Mouse (Mus musculus): ENCODE data around the gene Fbxo10. TPM values are rescaled to one million over a fixed set of nuclear protein-coding genes. Genes with fewer than 3 reads are reported as not detected.

The Fbxo10 gene
- 17.9 and 19.2 TPM in 2 replicates for polyA plus RNA-seq (2015; fragmentation: Nextera tagmentation; extraction: Ambion mirVana)

GRCm38 (mm10) chr4:45084021-45084894, at the start of gene Fbxo10:
Gene Fbxo10, minus strand, starts transcription at chr4:45084604.
- peaks cover 2% of the 10 kb centered on the region; the same call in 1 of the 2 replicates for H3K36me3 ChIP-seq
- peak within 1 kb of the TSS; percentile 96 for H3K9ac ChIP-seq
- H3K9me3 ChIP-seq = no peaks in the 10 kb centered on the region
- peaks cover 24% of the 10 kb centered on the region for H3K4me1 ChIP-seq
- H3K27me3 ChIP-seq = no peaks in the 10 kb centered on the region
- H3K27ac ChIP-seq = peak within 1 kb of the TSS; percentile 79
- WGBS = under 1% methylated on average over 65 of the region's 77 CpGs
- ATAC-seq (ENCODE audit: low FRiP score, low read depth) = peak; percentile 93
- H3K4me2 ChIP-seq (replicated peaks) = peak within 1 kb of the TSS; percentile 76
- peak within 1 kb of the TSS; percentile 91 for H3K4me3 ChIP-seq

GRCm38 (mm10) chr4:45131021-45131420, 46.6 kb upstream of the Fbxo10 start:
- H3K27ac ChIP-seq = no peak overlapping the region
- 71% methylated on average over 4 of the region's 4 CpGs for WGBS
- no peak for ATAC-seq (ENCODE audit: low FRiP score, low read depth)

GRCm38 (mm10) chr4:45121311-45121710, 36.9 kb upstream of the Fbxo10 start:
- H3K9me3 ChIP-seq = no peaks in the 10 kb centered on the region
- no peak overlapping the region for H3K4me2 ChIP-seq (replicated peaks)
- H3K36me3 ChIP-seq = no peaks in the 10 kb centered on the region
- ATAC-seq (ENCODE audit: low FRiP score, low read depth) = no peak
- no peaks in the 10 kb centered on the region for H3K27me3 ChIP-seq
- H3K4me3 ChIP-seq = no peak overlapping the region
- WGBS = 85% methylated on average over 11 of the region's 11 CpGs
- H3K9ac ChIP-seq = no peak overlapping the region
- no peaks in the 10 kb centered on the region for H3K4me1 ChIP-seq
- no peak overlapping the region for H3K27ac ChIP-seq

More at GRCm38 (mm10) chr4:45131021-45131420, 46.6 kb upstream of the Fbxo10 start:
- no peaks in the 10 kb centered on the region for H3K9me3 ChIP-seq
- H3K4me3 ChIP-seq = no peak overlapping the region
- no peak overlapping the region for H3K9ac ChIP-seq
- no peaks in the 10 kb centered on the region for H3K27me3 ChIP-seq
- H3K36me3 ChIP-seq = no peaks in the 10 kb centered on the region
- no peak overlapping the region for H3K4me2 ChIP-seq (replicated peaks)
- H3K4me1 ChIP-seq = no peaks in the 10 kb centered on the region

- 66% methylated on average over 8 of the region's 8 CpGs for WGBS
- no peak overlapping the region for H3K27ac ChIP-seq
- no peaks in the 10 kb centered on the region for H3K27me3 ChIP-seq
- peaks cover 16% of the 10 kb centered on the region for H3K4me1 ChIP-seq
- peak overlapping the region; percentile 86 for H3K4me2 ChIP-seq (replicated peaks)
- no peaks in the 10 kb centered on the region for H3K9me3 ChIP-seq
- H3K4me3 ChIP-seq = no peak overlapping the region; the same call in 1 of the 2 replicates
- ATAC-seq (ENCODE audit: low FRiP score, low read depth) = no peak
- peak overlapping the region; percentile 25; the same call in 1 of the 2 replicates for H3K9ac ChIP-seq
- peaks cover 20% of the 10 kb centered on the region for H3K36me3 ChIP-seq
Measured at GRCm38 (mm10) chr4:45108456-45109110, 24.2 kb upstream of the Fbxo10 start.

- Histone ChIP-seq H3K9me3 (no peaks in the 10 kb centered on the region), H3K36me3 (peaks cover 27% of the 10 kb centered on the region), H3K4me1 (peaks cover 16% of the 10 kb centered on the region), H3K4me3 (peak within 1 kb of the TSS; percentile 94), H3K27me3 (no peaks in the 10 kb centered on the region), H3K9ac (peak within 1 kb of the TSS; percentile 95), H3K4me2 (replicated peaks) (peak within 1 kb of the TSS; percentile 86), H3K27ac (no peak within 1 kb of the TSS)
- WGBS = under 1% methylated on average over 39 of the region's 39 CpGs
- ATAC-seq (ENCODE audit: low FRiP score, low read depth) = peak; percentile 93
Measured at GRCm38 (mm10) chr4:45107601-45108277, 23.3 kb upstream of the Fbxo10 start, which contains the start of gene Tomm5. Gene Tomm5, minus strand, starts transcription at chr4:45108114.

- Histone ChIP-seq H3K27me3 (no peaks in the 10 kb centered on the region), H3K9ac (peak overlapping the region; percentile 95), H3K4me2 (replicated peaks) (peak overlapping the region; percentile 86), H3K36me3 (peaks cover 33% of the 10 kb centered on the region), H3K27ac (no peak overlapping the region), H3K9me3 (no peaks in the 10 kb centered on the region), H3K4me3 (peak overlapping the region; percentile 94), H3K4me1 (peaks cover 16% of the 10 kb centered on the region)
- no peak for ATAC-seq (ENCODE audit: low FRiP score, low read depth)
- 11% methylated on average over 4 of the region's 4 CpGs for WGBS
Measured at GRCm38 (mm10) chr4:45107066-45107465, 22.7 kb upstream of the Fbxo10 start.

GRCm38 (mm10) chr4:45106409-45106808, 22.0 kb upstream of the Fbxo10 start:
- H3K27ac ChIP-seq = no peak overlapping the region
- H3K4me3 ChIP-seq = peak overlapping the region; percentile 94
- peaks cover 36% of the 10 kb centered on the region for H3K36me3 ChIP-seq
- H3K27me3 ChIP-seq = no peaks in the 10 kb centered on the region
- H3K4me2 ChIP-seq (replicated peaks) = peak overlapping the region; percentile 86
- 80% methylated on average over 5 of the region's 5 CpGs for WGBS
- ATAC-seq (ENCODE audit: low FRiP score, low read depth) = no peak
- no peak overlapping the region; the same call in 1 of the 2 replicates for H3K9ac ChIP-seq
- H3K9me3 ChIP-seq = no peaks in the 10 kb centered on the region
- peaks cover 16% of the 10 kb centered on the region for H3K4me1 ChIP-seq

GRCm38 (mm10) chr4:45097198-45097872, 12.9 kb upstream of the Fbxo10 start:
- 34% methylated on average over 7 of the region's 7 CpGs for WGBS
- no peaks in the 10 kb centered on the region for H3K4me1 ChIP-seq
- peaks cover 16% of the 10 kb centered on the region for H3K36me3 ChIP-seq
- H3K4me2 ChIP-seq (replicated peaks) = no peak overlapping the region
- no peak overlapping the region for H3K9ac ChIP-seq
- H3K27ac ChIP-seq = no peak overlapping the region
- no peaks in the 10 kb centered on the region for H3K9me3 ChIP-seq
- H3K27me3 ChIP-seq = no peaks in the 10 kb centered on the region
- H3K4me3 ChIP-seq = no peak overlapping the region
- ATAC-seq (ENCODE audit: low FRiP score, low read depth) = no peak

GRCm38 (mm10) chr4:45084895-45085290, 489 bp upstream of the Fbxo10 start:
- 36% methylated on average over 8 of the region's 8 CpGs for WGBS

GRCm38 (mm10) chr4:45083487-45083886, 917 bp downstream of the Fbxo10 start:
- Histone ChIP-seq H3K36me3 (peaks cover 9% of the 10 kb centered on the region), H3K4me2 (replicated peaks) (peak overlapping the region; percentile 76), H3K9ac (peak overlapping the region; percentile 96), H3K4me3 (peak overlapping the region; percentile 91), H3K27ac (no peak overlapping the region), H3K9me3 (no peaks in the 10 kb centered on the region), H3K4me1 (peaks cover 24% of the 10 kb centered on the region), H3K27me3 (no peaks in the 10 kb centered on the region)
- no peak for ATAC-seq (ENCODE audit: low FRiP score, low read depth)
- 3% methylated on average over 8 of the region's 8 CpGs for WGBS

More at GRCm38 (mm10) chr4:45084895-45085290, 489 bp upstream of the Fbxo10 start:
- peaks cover 24% of the 10 kb centered on the region for H3K4me1 ChIP-seq
- H3K27ac ChIP-seq = peak overlapping the region; percentile 79
- H3K9me3 ChIP-seq = no peaks in the 10 kb centered on the region
- peak overlapping the region; percentile 76 for H3K4me2 ChIP-seq (replicated peaks)
- peak; percentile 9; the same call in 1 of the 2 replicates for ATAC-seq (ENCODE audit: low FRiP score, low read depth)
- H3K9ac ChIP-seq = peak overlapping the region; percentile 48; the same call in 1 of the 2 replicates
- no peaks in the 10 kb centered on the region for H3K27me3 ChIP-seq
- peak overlapping the region; percentile 91 for H3K4me3 ChIP-seq
- H3K36me3 ChIP-seq = no peaks in the 10 kb centered on the region

GRCm38 (mm10) chr4:45082951-45083350, 1.5 kb downstream of the Fbxo10 start:
- H3K9ac ChIP-seq = 0 out of 2 replicates have a peak overlapping the region, but pooled peaks have one; percentile 96
- ATAC-seq (ENCODE audit: low FRiP score, low read depth) = no peak
- peak overlapping the region; percentile 91 for H3K4me3 ChIP-seq
- H3K9me3 ChIP-seq = no peaks in the 10 kb centered on the region
- 70% methylated on average over 9 of the region's 9 CpGs for WGBS
- H3K36me3 ChIP-seq = peaks cover 13% of the 10 kb centered on the region
- no peak overlapping the region for H3K27ac ChIP-seq
- peak overlapping the region; percentile 76 for H3K4me2 ChIP-seq (replicated peaks)
- peaks cover 24% of the 10 kb centered on the region for H3K4me1 ChIP-seq
- no peaks in the 10 kb centered on the region for H3K27me3 ChIP-seq

All from limb, embryonic 13.5 days (tissue).